Mouse (Mus musculus) forebrain, embryonic 11.5 days (tissue): ENCODE measurements around the gene Tsen15. TPM values are rescaled to one million over a fixed set of nuclear protein-coding genes. Genes with fewer than 3 reads are reported as not detected.
"Not testable (repeated sequence)": the region's sequence is repeated elsewhere in the genome, so short reads cannot be mapped to it uniquely, and the experiment has no call there.

Source experiments
- ATAC-seq: fragments of 200-750 bp; cut with Nextera tagmentation; replicated peaks from 2 replicates; pipeline ENCODE4 v1.8.0; 2017; ENCODE audit warnings: moderate TSS enrichment; ENCODE audit not compliant: low FRiP score
- DNase-seq: peaks from one replicate; pipeline ENCODE4 v3.0.0-alpha.2; 2017; ENCODE audit warnings: low spot score
- H3K27ac ChIP-seq: fragments of 300-500 bp; sonication (generic); 2 replicates; pipeline ENCODE4 v1.5.1; 2014; ENCODE audit warnings: low read depth, low read length
- H3K27me3 ChIP-seq: fragments of 300-500 bp; sonication (generic); 2 replicates; pipeline ENCODE4 v1.6.1; 2014; ENCODE audit warnings: mild to moderate bottlenecking, low read length, mixed read lengths; ENCODE audit not compliant: control insufficient read depth, insufficient read depth
- H3K36me3 ChIP-seq: fragments of 300-500 bp; sonication (generic); 2 replicates; pipeline ENCODE4 v1.6.1; 2014; ENCODE audit warnings: mild to moderate bottlenecking, low read length, moderate library complexity, mixed read lengths; ENCODE audit not compliant: control insufficient read depth, insufficient read depth
- H3K4me1 ChIP-seq: fragments of 300-500 bp; sonication (generic); replicated peaks from 2 replicates; pipeline ENCODE4 v1.6.1; 2014; ENCODE audit warnings: low read length, mixed read lengths; ENCODE audit not compliant: control insufficient read depth, insufficient read depth
- H3K4me2 ChIP-seq: fragments of 300-500 bp; sonication (generic); 2 replicates; pipeline ENCODE4 v1.6.1; 2014; ENCODE audit warnings: low read depth, mild to moderate bottlenecking, low read length, moderate library complexity, mixed read lengths; ENCODE audit not compliant: severe bottlenecking
- H3K4me3 ChIP-seq: fragments of 300-500 bp; sonication (generic); 2 replicates; pipeline ENCODE4 v1.5.1; 2014; ENCODE audit warnings: low read depth, low read length
- H3K9ac ChIP-seq: fragments of 300-500 bp; sonication (generic); 2 replicates; pipeline ENCODE4 v1.6.1; 2014; ENCODE audit warnings: low read length
- H3K9me3 ChIP-seq: fragments of 300-500 bp; sonication (generic); 2 replicates; pipeline ENCODE4 v1.6.1; 2016; ENCODE audit warnings: low read length, mixed read lengths; ENCODE audit not compliant: control insufficient read depth
- WGBS: fragments of 180-500 bp; shearing (Covaris S2); extraction: QIAGEN DNeasy Blood & Tissue Kit; methylation state at CpG from one replicate; pipeline ENCODE4 v1.1.7; 2014; 5-methylcytosine and 5-hydroxymethylcytosine counted together
- polyA plus RNA-seq: library from polyadenylated mRNA; unstranded; fragments of >200 nt; fragmentation: Nextera tagmentation; extraction: Ambion mirVana; gene quantifications from 2 replicates; pipeline ENCODE4 v1.2.1, GENCODE M21; 2014

Gene Tsen15
- polyA plus RNA-seq, 1 experiment from 2014 or later = 73.5 TPM

GRCm38 (mm10) chr1:152399790-152400555 lies 13.5 kb upstream of the Tsen15 start, which contains the start of gene Colgalt2:
TSS of gene Colgalt2 (plus strand) at chr1:152399830.
- Histone ChIP-seq H3K36me3 (no peaks in the 10 kb centered on the region), H3K4me3 (peak within 1 kb of the TSS; percentile 55), H3K9ac (peak within 1 kb of the TSS; percentile 68), H3K27me3 (peaks cover 10% of the 10 kb centered on the region; the same call in 1 of the 2 replicates), H3K4me1 (0 out of 2 replicates have a peak, but pooled peaks cover 4% of the 10 kb centered on the region), H3K27ac (no peak within 1 kb of the TSS), H3K9me3 (no peaks in the 10 kb centered on the region), H3K4me2 (peak within 1 kb of the TSS; percentile 73)
- ATAC-seq (peak; percentile 86), DNase-seq (peak; percentile 78)
- whole genome bisulfite sequencing = under 1% methylated on average over 61 of the region's 70 CpGs

GRCm38 (mm10) chr1:152398708-152399107 lies 12.2 kb upstream of the Tsen15 start:
- Histone ChIP-seq H3K27ac (no peak overlapping the region), H3K4me3 (no peak overlapping the region), H3K9me3 (no peaks in the 10 kb centered on the region), H3K4me1 (0 out of 2 replicates have a peak, but pooled peaks cover 4% of the 10 kb centered on the region), H3K4me2 (no peak overlapping the region), H3K36me3 (no peaks in the 10 kb centered on the region), H3K9ac (no peak overlapping the region), H3K27me3 (peaks cover 10% of the 10 kb centered on the region; the same call in 1 of the 2 replicates)
- DNase-seq (no peak), ATAC-seq (no peak)
- WGBS = 65% methylated on average over 1 of the region's 1 CpGs

- ATAC-seq (no peak), DNase-seq (no peak)
- Histone ChIP-seq H3K27ac (no peak overlapping the region), H3K27me3 (no peaks in the 10 kb centered on the region; the same call in 1 of the 2 replicates), H3K36me3 (no peaks in the 10 kb centered on the region), H3K4me3 (no peak overlapping the region), H3K9ac (no peak overlapping the region), H3K9me3 (no peaks in the 10 kb centered on the region), H3K4me1 (no peaks in the 10 kb centered on the region), H3K4me2 (no peak overlapping the region)
- 87% methylated on average over 4 of the region's 4 CpGs for WGBS
Observed at GRCm38 (mm10) chr1:152394956-152395515, 8.5 kb upstream of the Tsen15 start.

- WGBS = 94% methylated on average over 3 of the region's 3 CpGs
- ATAC-seq (no peak), DNase-seq (no peak)
- no peaks in the 10 kb centered on the region for H3K36me3 ChIP-seq
- no peaks in the 10 kb centered on the region for H3K4me1 ChIP-seq
- H3K9ac ChIP-seq = no peak overlapping the region
- no peak overlapping the region for H3K4me3 ChIP-seq
- no peaks in the 10 kb centered on the region for H3K9me3 ChIP-seq
- H3K4me2 ChIP-seq = no peak overlapping the region
- H3K27me3 ChIP-seq = no peaks in the 10 kb centered on the region; the same call in 1 of the 2 replicates
- H3K27ac ChIP-seq = no peak overlapping the region
Observed at GRCm38 (mm10) chr1:152394137-152394536, 7.6 kb upstream of the Tsen15 start.

- DNase-seq (no peak), ATAC-seq (no peak)
- no peaks in the 10 kb centered on the region for H3K27me3 ChIP-seq
- H3K4me3 ChIP-seq = no peak overlapping the region
- H3K9me3 ChIP-seq = no peaks in the 10 kb centered on the region
- H3K36me3 ChIP-seq = no peaks in the 10 kb centered on the region
- H3K4me1 ChIP-seq = no peaks in the 10 kb centered on the region
- H3K9ac ChIP-seq = no peak overlapping the region
- H3K4me2 ChIP-seq = no peak overlapping the region
- no peak overlapping the region for H3K27ac ChIP-seq
Observed at GRCm38 (mm10) chr1:152389271-152389670, 2.8 kb upstream of the Tsen15 start.

GRCm38 (mm10) chr1:152385693-152386092 lies 795 bp downstream of the Tsen15 start:
- H3K27ac ChIP-seq = not testable (repeated sequence)
- 35% methylated on average over 2 of the region's 4 CpGs for WGBS

GRCm38 (mm10) chr1:152384589-152384988 lies 1.9 kb downstream of the Tsen15 start:
- no peak overlapping the region for H3K4me3 ChIP-seq
- no peaks in the 10 kb centered on the region for H3K36me3 ChIP-seq
- no peak overlapping the region for H3K27ac ChIP-seq
- no peaks in the 10 kb centered on the region for H3K4me1 ChIP-seq
- no peaks in the 10 kb centered on the region for H3K9me3 ChIP-seq
- H3K4me2 ChIP-seq = no peak overlapping the region
- no peak overlapping the region for H3K9ac ChIP-seq
- WGBS = 96% methylated on average over 1 of the region's 1 CpGs
- H3K27me3 ChIP-seq = no peaks in the 10 kb centered on the region
- DNase-seq (no peak), ATAC-seq (no peak)

More at GRCm38 (mm10) chr1:152385693-152386092, 795 bp downstream of the Tsen15 start:
- Histone ChIP-seq H3K9ac (peak overlapping the region; percentile 75), H3K4me3 (peak overlapping the region; percentile 84), H3K4me2 (peak overlapping the region; percentile 79)
- H3K36me3 ChIP-seq, DNase-seq, H3K4me1 ChIP-seq, ATAC-seq, H3K9me3 ChIP-seq, H3K27me3 ChIP-seq: not testable (repeated sequence)

- ATAC-seq (no peak), DNase-seq (no peak)
- Histone ChIP-seq H3K27ac (no peak overlapping the region), H3K36me3 (no peaks in the 10 kb centered on the region), H3K9ac (no peak overlapping the region), H3K27me3 (no peaks in the 10 kb centered on the region), H3K4me3 (no peak overlapping the region), H3K4me1 (no peaks in the 10 kb centered on the region), H3K4me2 (no peak overlapping the region), H3K9me3 (no peaks in the 10 kb centered on the region)
- 95% methylated on average over 5 of the region's 5 CpGs for WGBS
Observed at GRCm38 (mm10) chr1:152378311-152378710, 8.2 kb downstream of the Tsen15 start.
